Mouse (Mus musculus) liver, postnatal 0 days (tissue): ENCODE results near the gene Timm22. TPM values are rescaled to one million over a fixed set of nuclear protein-coding genes. Genes with fewer than 3 reads are reported as not detected.

Experiments used
- ATAC-seq: fragments of 200-750 bp; cut with Nextera tagmentation; 2 replicates; pipeline ENCODE4 v1.8.0; 2017; ENCODE audit warnings: mild to moderate bottlenecking, moderate library complexity
- DNase-seq: peaks from one replicate; pipeline ENCODE4 v3.0.0-alpha.2; 2016
- H3K27ac ChIP-seq: fragments of 300-500 bp; sonication (generic); 2 replicates; pipeline ENCODE4 v1.5.1; 2014; ENCODE audit warnings: antibody characterized with exemption, moderate library complexity, mild to moderate bottlenecking, low read depth
- H3K27me3 ChIP-seq: fragments of 300-500 bp; sonication (generic); 2 replicates; pipeline ENCODE4 v1.6.1; 2014; ENCODE audit warnings: low read length, control low read depth, mixed read lengths; ENCODE audit not compliant: insufficient read depth
- H3K36me3 ChIP-seq: fragments of 300-500 bp; sonication (generic); replicated peaks from 2 replicates; pipeline ENCODE4 v1.6.1; 2014; ENCODE audit warnings: mild to moderate bottlenecking, control low read depth, low read length, moderate library complexity, mixed read lengths; ENCODE audit not compliant: insufficient read depth
- H3K4me1 ChIP-seq: fragments of 300-500 bp; sonication (generic); 2 replicates; pipeline ENCODE4 v1.6.1; 2014; ENCODE audit warnings: antibody characterized with exemption, mild to moderate bottlenecking, control low read depth; ENCODE audit not compliant: insufficient read depth
- H3K4me2 ChIP-seq: fragments of 300-500 bp; sonication (generic); 2 replicates; pipeline ENCODE4 v1.6.1; 2014; ENCODE audit warnings: low read depth, mild to moderate bottlenecking, low read length, moderate library complexity, mixed read lengths
- H3K4me3 ChIP-seq: fragments of 300-500 bp; sonication (generic); 2 replicates; pipeline ENCODE4 v1.5.1; 2014; ENCODE audit warnings: low read depth, low read length
- H3K9ac ChIP-seq: fragments of 300-500 bp; sonication (generic); replicated peaks from 2 replicates; pipeline ENCODE4 v1.6.1; 2014; ENCODE audit warnings: mild to moderate bottlenecking, moderate library complexity
- H3K9me3 ChIP-seq: fragments of 300-500 bp; sonication (generic); 2 replicates; pipeline ENCODE4 v1.6.1; 2016; ENCODE audit warnings: mild to moderate bottlenecking, control low read depth, low read length, mixed read lengths
- CTCF ChIP-seq: sonication (generic); IDR thresholded peaks from 2 replicates; pipeline ENCODE4 v1.5.1; 2016; ENCODE audit warnings: antibody characterized with exemption, low read depth
- EP300 ChIP-seq: IDR thresholded peaks from 2 replicates; pipeline ENCODE4 v1.6.1; 2016; ENCODE audit warnings: antibody characterized with exemption, low read depth, mild to moderate bottlenecking
- WGBS: fragments of 180-500 bp; shearing (Covaris S2); extraction: QIAGEN DNeasy Blood & Tissue Kit; methylation state at CpG from one replicate; pipeline ENCODE4 v1.1.7; 2014; ENCODE audit not compliant: insufficient replicate concordance; 5-methylcytosine and 5-hydroxymethylcytosine counted together
- polyA plus RNA-seq: library from polyadenylated mRNA; unstranded; fragments of >200 nt; fragmentation: Nextera tagmentation; extraction: Ambion mirVana; gene quantifications from 2 replicates; pipeline ENCODE4 v1.2.1, GENCODE M21; 2015

Timm22 gene
- polyA plus RNA-seq, 1 experiment from 2014 or later, result 38.4 TPM

DNA sequence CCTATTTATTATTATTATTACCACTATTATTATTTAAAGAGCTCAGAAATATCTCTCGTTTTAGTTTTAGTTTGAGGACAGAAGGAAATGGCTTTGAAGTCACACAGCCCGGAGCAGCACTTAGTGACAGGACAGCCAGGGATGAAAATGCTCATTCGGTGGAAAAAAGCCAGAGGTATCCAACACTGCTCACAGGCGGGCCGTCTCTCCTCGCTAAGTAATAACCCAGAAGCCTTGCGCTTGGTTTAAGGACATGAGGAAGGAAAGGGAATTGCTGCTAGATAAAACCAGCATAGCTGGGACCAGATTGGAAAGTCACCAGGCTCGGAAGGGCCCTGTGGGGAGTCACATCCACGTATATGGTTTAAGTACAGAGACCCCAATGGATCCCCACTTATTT lies 43.1 kb upstream of the Timm22 start:
- no peak for TF ChIP-seq CTCF
- no peak for TF ChIP-seq EP300
- H3K4me1 ChIP-seq, result no peaks in the 10 kb centered on the region
- H3K27me3 ChIP-seq, result no peaks in the 10 kb centered on the region
- DNase-seq, result no peak
- H3K36me3 ChIP-seq, result no peaks in the 10 kb centered on the region
- 66% methylated on average over 9 of the region's 9 CpGs for WGBS
- no peak for ATAC-seq
- no peak overlapping the region for H3K9ac ChIP-seq
- no peak overlapping the region for H3K27ac ChIP-seq
- no peaks in the 10 kb centered on the region for H3K9me3 ChIP-seq
- H3K4me2 ChIP-seq, result no peak overlapping the region
- no peak overlapping the region for H3K4me3 ChIP-seq

DNA sequence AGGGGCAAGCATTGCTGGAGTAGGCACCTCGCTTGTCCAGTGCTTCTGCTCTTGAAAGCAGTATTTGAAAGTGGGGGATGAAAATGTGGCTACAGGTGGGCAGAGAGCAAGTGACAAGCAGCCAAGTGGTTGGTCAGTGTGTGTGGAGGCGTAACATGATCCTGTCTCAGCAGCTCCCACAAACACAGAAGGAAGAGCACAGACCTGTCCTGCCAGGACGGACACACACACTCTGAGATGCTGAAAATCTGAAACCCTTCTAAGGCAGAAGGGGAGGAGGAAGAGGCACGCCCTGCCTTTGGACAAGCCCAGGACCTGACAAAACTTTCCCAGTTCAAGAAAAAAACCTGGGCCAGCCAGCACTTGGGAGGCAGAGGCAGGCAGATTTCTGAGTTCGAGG lies 42.7 kb upstream of the Timm22 start:
- no peak for ATAC-seq
- no peak overlapping the region for H3K4me2 ChIP-seq
- H3K9me3 ChIP-seq, result no peaks in the 10 kb centered on the region
- no peak overlapping the region for H3K9ac ChIP-seq
- DNase-seq, result no peak
- no peaks in the 10 kb centered on the region for H3K4me1 ChIP-seq
- no peaks in the 10 kb centered on the region for H3K27me3 ChIP-seq
- 75% methylated on average over 5 of the region's 5 CpGs for WGBS
- no peak overlapping the region for H3K27ac ChIP-seq
- no peak overlapping the region for H3K4me3 ChIP-seq
- TF ChIP-seq CTCF, result no peak
- TF ChIP-seq EP300, result no peak
- no peaks in the 10 kb centered on the region for H3K36me3 ChIP-seq

DNA sequence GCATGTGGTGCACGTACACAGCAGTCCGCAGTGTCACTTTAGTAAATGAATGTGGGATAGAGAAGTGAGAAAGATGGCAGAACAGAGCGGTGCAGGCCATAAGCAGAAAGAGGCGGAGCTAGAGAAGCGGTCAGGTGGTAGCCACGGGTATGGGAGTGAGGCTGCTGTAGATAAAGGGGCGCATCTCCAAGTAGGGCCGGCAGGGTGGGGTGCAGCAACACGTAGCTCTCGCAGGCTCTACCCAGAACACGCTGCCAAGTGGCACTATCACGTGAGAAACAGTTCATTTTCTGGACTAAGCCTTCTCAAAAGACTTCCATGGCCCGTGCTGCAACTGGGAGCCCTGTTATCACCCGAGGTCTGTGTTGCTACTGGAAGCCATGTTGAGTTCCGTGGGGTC lies 40.0 kb upstream of the Timm22 start:
- WGBS, result 77% methylated on average over 15 of the region's 15 CpGs
- H3K9ac ChIP-seq, result no peak overlapping the region
- H3K36me3 ChIP-seq, result no peaks in the 10 kb centered on the region
- TF ChIP-seq CTCF, result no peak
- TF ChIP-seq EP300, result no peak
- H3K27ac ChIP-seq, result no peak overlapping the region
- H3K27me3 ChIP-seq, result no peaks in the 10 kb centered on the region
- no peaks in the 10 kb centered on the region for H3K4me1 ChIP-seq
- ATAC-seq (no peak), DNase-seq (no peak)
- no peaks in the 10 kb centered on the region for H3K9me3 ChIP-seq
- H3K4me2 ChIP-seq, result no peak overlapping the region
- no peak overlapping the region for H3K4me3 ChIP-seq

DNA sequence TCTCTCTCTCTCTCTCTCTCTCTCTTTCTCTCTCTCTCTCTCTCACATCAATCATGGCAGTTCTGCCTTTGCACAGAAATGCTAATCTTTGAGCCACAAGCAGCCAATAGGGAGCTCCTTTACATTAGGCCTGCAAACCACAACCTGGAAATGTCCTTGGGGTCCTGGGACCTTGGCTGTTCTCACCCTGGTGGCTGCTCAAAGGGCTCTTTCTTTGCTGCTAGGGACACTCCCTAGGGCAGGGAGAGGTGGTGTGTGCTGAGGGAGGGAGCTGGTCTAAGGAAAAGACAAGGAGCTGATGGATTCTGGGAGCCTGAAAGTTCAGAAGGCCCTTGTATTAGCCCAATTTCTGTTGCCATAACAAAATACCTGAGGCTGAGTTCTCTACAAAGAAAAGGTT lies 36.3 kb upstream of the Timm22 start:
- H3K9me3 ChIP-seq, result no peaks in the 10 kb centered on the region
- no peaks in the 10 kb centered on the region for H3K27me3 ChIP-seq
- H3K4me1 ChIP-seq, result no peaks in the 10 kb centered on the region
- H3K9ac ChIP-seq, result no peak overlapping the region
- no peak overlapping the region for H3K4me2 ChIP-seq
- no peak for ATAC-seq
- no peak overlapping the region for H3K27ac ChIP-seq
- TF ChIP-seq EP300 (no peak), CTCF (no peak)
- DNase-seq, result no peak
- no peak overlapping the region for H3K4me3 ChIP-seq
- H3K36me3 ChIP-seq, result no peaks in the 10 kb centered on the region

DNA sequence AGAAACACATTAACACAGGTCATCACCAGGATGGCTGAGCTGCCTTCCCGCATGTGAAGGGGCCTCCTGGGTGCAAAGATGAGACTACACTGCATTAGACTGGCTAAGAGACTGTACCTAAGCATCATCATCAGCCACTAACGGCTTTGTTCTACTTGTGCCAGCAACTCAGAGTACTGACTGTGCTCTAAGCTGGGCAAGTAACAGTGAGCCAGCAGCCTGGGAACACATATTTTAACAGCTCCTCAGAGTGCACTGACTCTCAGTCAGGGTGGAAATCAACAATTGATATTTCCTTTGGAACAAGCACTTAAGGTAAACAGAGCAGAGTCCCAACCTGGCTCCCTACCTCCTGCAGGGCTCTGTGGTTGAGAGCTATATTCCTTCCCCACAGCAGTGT lies 34.6 kb upstream of the Timm22 start:
- no peaks in the 10 kb centered on the region for H3K36me3 ChIP-seq
- TF ChIP-seq EP300 (no peak), CTCF (no peak)
- no peaks in the 10 kb centered on the region for H3K27me3 ChIP-seq
- H3K9ac ChIP-seq, result no peak overlapping the region
- H3K9me3 ChIP-seq, result no peaks in the 10 kb centered on the region
- H3K4me3 ChIP-seq, result no peak overlapping the region
- DNase-seq (no peak), ATAC-seq (no peak)
- no peaks in the 10 kb centered on the region for H3K4me1 ChIP-seq
- no peak overlapping the region for H3K27ac ChIP-seq
- no peak overlapping the region for H3K4me2 ChIP-seq
- WGBS, result 77% methylated on average over 2 of the region's 2 CpGs

DNA sequence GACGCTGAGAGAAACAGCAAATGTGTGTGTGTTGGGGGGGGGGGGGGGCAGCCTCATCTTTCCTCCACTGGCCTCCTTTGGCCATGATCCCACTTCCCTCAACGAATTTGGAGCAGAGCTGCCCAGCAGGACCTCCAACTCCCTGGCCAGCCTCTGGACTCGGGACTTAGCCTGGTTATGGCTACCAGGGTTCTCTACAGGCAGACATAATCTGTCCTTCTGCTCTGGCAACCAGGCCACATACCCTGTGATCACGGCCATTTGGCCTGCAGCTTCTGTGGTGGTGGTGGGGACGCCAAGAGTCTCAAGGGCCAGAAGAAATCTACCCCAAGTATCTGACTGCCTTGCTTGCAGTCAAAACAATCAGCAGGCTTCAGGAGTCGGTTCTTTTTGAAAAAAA lies 34.2 kb upstream of the Timm22 start:
- DNase-seq (no peak), ATAC-seq (no peak)
- Histone ChIP-seq H3K9me3 (no peaks in the 10 kb centered on the region), H3K27me3 (no peaks in the 10 kb centered on the region), H3K36me3 (no peaks in the 10 kb centered on the region), H3K27ac (no peak overlapping the region), H3K4me2 (no peak overlapping the region), H3K4me3 (no peak overlapping the region), H3K9ac (no peak overlapping the region), H3K4me1 (no peaks in the 10 kb centered on the region)
- 64% methylated on average over 6 of the region's 6 CpGs for WGBS
- no peak for TF ChIP-seq CTCF
- no peak for TF ChIP-seq EP300

DNA sequence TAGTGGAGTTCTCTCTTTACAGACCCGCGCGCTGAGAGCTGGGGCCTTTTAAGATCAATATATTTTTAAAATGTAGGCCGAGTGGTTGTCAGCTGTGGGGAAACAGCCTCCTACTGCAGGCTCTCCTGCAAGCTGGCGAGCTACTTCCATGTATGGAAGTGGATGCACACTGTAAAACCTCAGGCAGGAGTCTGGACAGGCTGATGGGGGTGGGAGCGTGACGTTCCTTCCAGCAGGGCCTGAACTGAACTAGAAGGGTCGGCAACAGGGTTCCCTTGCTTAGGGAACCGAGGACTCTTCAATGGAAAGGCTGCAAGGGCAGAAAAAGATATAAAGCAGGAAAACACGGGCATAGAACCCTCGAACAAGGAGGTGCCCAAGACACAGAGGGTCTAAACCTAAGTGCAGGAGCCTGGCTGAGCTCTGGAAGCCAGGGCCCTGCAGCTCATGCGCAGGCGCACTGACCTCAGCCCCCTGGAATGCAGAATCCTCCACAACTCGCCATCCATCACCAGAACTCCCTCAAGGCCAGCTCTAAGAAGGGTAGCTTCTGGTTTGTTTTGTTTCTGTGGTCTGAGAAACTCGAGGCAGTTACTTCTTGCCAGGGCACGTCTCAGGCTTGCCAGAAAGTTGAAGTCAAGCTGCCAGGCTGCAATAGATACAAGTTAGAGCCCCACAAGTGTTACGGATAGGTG lies 32.1 kb upstream of the Timm22 start:
- Histone ChIP-seq H3K4me1 (no peaks in the 10 kb centered on the region; the same call in 1 of the 2 replicates), H3K36me3 (no peaks in the 10 kb centered on the region), H3K4me2 (no peak overlapping the region), H3K27me3 (no peaks in the 10 kb centered on the region), H3K9ac (no peak overlapping the region), H3K27ac (no peak overlapping the region), H3K4me3 (no peak overlapping the region), H3K9me3 (no peaks in the 10 kb centered on the region)
- ATAC-seq, result no peak
- WGBS, result 66% methylated on average over 17 of the region's 17 CpGs
- no peak for TF ChIP-seq CTCF
- TF ChIP-seq EP300, result no peak
- no peak for DNase-seq
